Mouse (Mus musculus) right cerebral cortex, postnatal 10 days (tissue): ENCODE measurements around the gene Olfr73.
"Not testable (repeated sequence)": the region's sequence is repeated elsewhere in the genome, so short reads cannot be mapped to it uniquely, and the experiment has no call there.

Experiments used
- DNase-seq, 2 experiments: peaks; one replicate each; pipeline ENCODE4 v3.0.0; 2021; ENCODE audit warnings: low spot score in 2 of 2

Gene Olfr73

GRCm38 (mm10) chr2:88037599-88037998, at the start of gene Olfr73:
Gene Olfr73 (minus strand): TSS chr2:88037699.
- no peak for DNase-seq

GRCm38 (mm10) chr2:88071730-88072129, 34.2 kb upstream of the Olfr73 start, which contains the start of gene Olfr1163:
Gene Olfr1163 (minus strand): TSS chr2:88071830.
- DNase-seq = no peak

- DNase-seq = no peak
Observed at GRCm38 (mm10) chr2:88063587-88063986, 26.1 kb upstream of the Olfr73 start.

GRCm38 (mm10) chr2:88051029-88051428, 13.5 kb upstream of the Olfr73 start, which contains the start of gene Olfr1162:
Gene Olfr1162 (minus strand): TSS chr2:88051129.
- DNase-seq = no peak

- DNase-seq = not testable (repeated sequence)
Observed at GRCm38 (mm10) chr2:88022474-88022873, 15.0 kb downstream of the Olfr73 start, which contains the start of gene Olfr1161. Gene Olfr1161 (plus strand): TSS chr2:88022774.

GRCm38 (mm10) chr2:88007515-88008318, 29.8 kb downstream of the Olfr73 start, which contains the start of gene Olfr1160:
Gene Olfr1160 (minus strand): TSS chr2:88008268.
- no peak for DNase-seq

- no peak for DNase-seq
Observed at GRCm38 (mm10) chr2:87989813-87990212, 47.7 kb downstream of the Olfr73 start, which contains the start of gene Olfr1158. Gene Olfr1158 (plus strand): TSS chr2:87990113.
